Mouse (Mus musculus) embryonic facial prominence, embryonic 11.5 days (tissue): ENCODE data around the gene Rps6kl1. TPM values are rescaled to one million over a fixed set of nuclear protein-coding genes. Genes with fewer than 3 reads are reported as not detected.
A peak's percentile ranks its signal among the peaks of the same experiment; 100 is the strongest.

Experiments used
- ATAC-seq: fragments of 200-750 bp; cut with Nextera tagmentation; replicated peaks from 2 replicates; pipeline ENCODE4 v1.8.0; 2017; ENCODE audit warnings: low read depth; ENCODE audit not compliant: insufficient number of reproducible peaks, low FRiP score, low TSS enrichment
- DNase-seq: peaks from one replicate; pipeline ENCODE4 v3.0.0-alpha.2; 2015; ENCODE audit warnings: low spot score
- H3K27ac ChIP-seq: fragments of 300-500 bp; sonication (generic); replicated peaks from 2 replicates; pipeline ENCODE4 v1.5.1; 2014; ENCODE audit warnings: mild to moderate bottlenecking, low read depth, low read length, control low read depth
- H3K27me3 ChIP-seq: fragments of 300-500 bp; sonication (generic); 2 replicates; pipeline ENCODE4 v1.6.1; 2014; ENCODE audit warnings: mild to moderate bottlenecking, low read length, moderate library complexity, mixed read lengths; ENCODE audit not compliant: control insufficient read depth, insufficient read depth
- H3K36me3 ChIP-seq: fragments of 300-500 bp; sonication (generic); replicated peaks from 2 replicates; pipeline ENCODE4 v1.6.1; 2014; ENCODE audit warnings: low read depth, mild to moderate bottlenecking, low read length, moderate library complexity, mixed read lengths; ENCODE audit not compliant: control insufficient read depth, insufficient read depth
- H3K4me1 ChIP-seq: fragments of 300-500 bp; sonication (generic); 2 replicates; pipeline ENCODE4 v1.6.1; 2014; ENCODE audit warnings: low read length, mixed read lengths; ENCODE audit not compliant: control insufficient read depth, insufficient read depth
- H3K4me2 ChIP-seq: fragments of 300-500 bp; sonication (generic); 2 replicates; pipeline ENCODE4 v1.6.1; 2014; ENCODE audit warnings: low read depth, mild to moderate bottlenecking, control low read depth, low read length, moderate library complexity
- H3K4me3 ChIP-seq: fragments of 300-500 bp; sonication (generic); 2 replicates; pipeline ENCODE4 v1.5.1; 2014; ENCODE audit warnings: low read depth, low read length, control low read depth
- H3K9ac ChIP-seq: fragments of 300-500 bp; sonication (generic); replicated peaks from 2 replicates; pipeline ENCODE4 v1.6.1; 2014; ENCODE audit warnings: mild to moderate bottlenecking, control low read depth, low read length
- H3K9me3 ChIP-seq: fragments of 300-500 bp; sonication (generic); replicated peaks from 2 replicates; pipeline ENCODE4 v1.6.1; 2016; ENCODE audit warnings: mild to moderate bottlenecking, low read length, inconsistent platforms, mixed read lengths; ENCODE audit not compliant: control insufficient read depth
- WGBS: fragments of 180-500 bp; shearing (Covaris S2); extraction: QIAGEN DNeasy Blood & Tissue Kit; methylation state at CpG from one replicate; pipeline ENCODE4 v1.1.7; 2014; 5-methylcytosine and 5-hydroxymethylcytosine counted together
- polyA plus RNA-seq: library from polyadenylated mRNA; unstranded; fragments of >200 nt; fragmentation: Nextera tagmentation; extraction: Ambion mirVana; gene quantifications from 2 replicates; pipeline ENCODE4 v1.2.1, GENCODE M21; 2014

The Rps6kl1 gene
- polyA plus RNA-seq, 1 experiment from 2014 or later, result 1.3 TPM

DNA sequence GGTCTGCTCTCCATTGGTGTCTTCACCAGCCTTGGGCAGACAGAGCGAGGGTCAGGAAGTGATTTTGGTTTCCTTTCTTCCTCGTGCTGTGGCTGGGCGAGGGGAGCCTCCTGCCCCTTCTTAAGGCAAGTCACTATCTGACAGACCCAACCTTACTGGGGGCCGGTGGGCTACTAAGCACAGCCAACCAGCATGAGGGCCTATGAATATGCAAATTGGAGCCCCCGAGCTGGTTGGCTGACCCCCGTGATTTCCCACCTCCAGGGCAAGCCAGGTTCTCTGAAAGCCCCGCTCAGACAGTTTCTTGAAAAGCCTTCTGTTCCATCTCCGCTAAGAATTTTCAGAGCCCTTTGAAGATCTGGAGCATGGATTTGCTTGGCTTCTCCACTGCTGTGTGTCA lies 44.8 kb downstream of the Rps6kl1 start:
- 1% methylated on average over 8 of the region's 8 CpGs for WGBS
- Histone ChIP-seq H3K27ac (no peak overlapping the region), H3K4me2 (peak overlapping the region; percentile 23)

DNA sequence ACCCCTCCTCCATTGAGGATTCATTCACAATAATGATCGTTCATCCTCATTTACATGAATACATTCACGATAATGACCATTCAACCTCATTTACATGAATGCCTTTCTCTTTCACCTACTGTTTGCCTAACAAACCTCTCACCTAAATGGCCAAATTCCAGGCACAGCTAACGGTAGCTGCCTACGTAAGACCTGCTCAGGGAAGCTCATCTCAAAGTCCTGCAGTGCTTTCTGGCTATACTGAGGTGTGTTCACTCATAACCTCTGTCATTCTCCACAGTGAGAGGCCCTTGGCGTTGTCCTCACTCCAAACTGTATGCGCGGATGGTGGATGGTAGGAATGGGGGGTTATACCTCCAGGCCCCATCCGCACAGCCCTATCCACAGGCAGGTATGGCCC lies 46.3 kb downstream of the Rps6kl1 start:
- ATAC-seq (no peak), DNase-seq (no peak)
- no peaks in the 10 kb centered on the region for H3K9me3 ChIP-seq
- no peak overlapping the region for H3K4me2 ChIP-seq
- no peak overlapping the region for H3K9ac ChIP-seq
- H3K4me3 ChIP-seq, result no peak overlapping the region
- 87% methylated on average over 8 of the region's 8 CpGs for WGBS
- no peaks in the 10 kb centered on the region for H3K36me3 ChIP-seq
- H3K27ac ChIP-seq, result no peak overlapping the region
- no peaks in the 10 kb centered on the region for H3K4me1 ChIP-seq
- H3K27me3 ChIP-seq, result no peaks in the 10 kb centered on the region

More for the DNA sequence above, 44.8 kb downstream of the Rps6kl1 start:
- peak; percentile 50 for DNase-seq
- H3K9me3 ChIP-seq, result no peaks in the 10 kb centered on the region
- H3K4me1 ChIP-seq, result no peaks in the 10 kb centered on the region
- no peaks in the 10 kb centered on the region for H3K27me3 ChIP-seq
- H3K4me3 ChIP-seq, result no peak overlapping the region
- no peaks in the 10 kb centered on the region for H3K36me3 ChIP-seq
- H3K9ac ChIP-seq, result no peak overlapping the region
- no peak for ATAC-seq

DNA sequence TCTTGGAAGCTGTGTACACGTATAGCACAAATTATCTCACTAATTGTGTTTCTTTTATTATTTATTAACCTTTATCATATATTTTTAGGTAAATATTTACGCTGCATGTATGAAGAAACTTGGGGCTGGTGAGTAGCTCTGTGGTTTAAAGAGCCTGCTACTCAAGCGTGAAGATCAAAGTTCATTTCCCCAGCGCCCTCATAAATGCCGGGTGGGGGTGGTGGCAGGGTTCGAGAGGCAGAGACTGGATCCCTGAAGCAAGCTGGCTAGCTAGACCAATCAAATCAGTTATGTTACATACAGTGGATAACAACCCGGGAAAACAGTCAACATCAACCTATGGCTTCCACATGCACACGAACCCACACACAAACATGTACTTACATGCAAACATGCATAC lies 48.0 kb downstream of the Rps6kl1 start:
- no peak overlapping the region for H3K9ac ChIP-seq
- no peaks in the 10 kb centered on the region for H3K36me3 ChIP-seq
- no peaks in the 10 kb centered on the region for H3K27me3 ChIP-seq
- no peak overlapping the region for H3K4me2 ChIP-seq
- no peaks in the 10 kb centered on the region for H3K9me3 ChIP-seq
- H3K4me1 ChIP-seq, result no peaks in the 10 kb centered on the region
- H3K4me3 ChIP-seq, result no peak overlapping the region
- 87% methylated on average over 8 of the region's 8 CpGs for WGBS
- H3K27ac ChIP-seq, result no peak overlapping the region
- DNase-seq, result no peak
- ATAC-seq, result no peak

DNA sequence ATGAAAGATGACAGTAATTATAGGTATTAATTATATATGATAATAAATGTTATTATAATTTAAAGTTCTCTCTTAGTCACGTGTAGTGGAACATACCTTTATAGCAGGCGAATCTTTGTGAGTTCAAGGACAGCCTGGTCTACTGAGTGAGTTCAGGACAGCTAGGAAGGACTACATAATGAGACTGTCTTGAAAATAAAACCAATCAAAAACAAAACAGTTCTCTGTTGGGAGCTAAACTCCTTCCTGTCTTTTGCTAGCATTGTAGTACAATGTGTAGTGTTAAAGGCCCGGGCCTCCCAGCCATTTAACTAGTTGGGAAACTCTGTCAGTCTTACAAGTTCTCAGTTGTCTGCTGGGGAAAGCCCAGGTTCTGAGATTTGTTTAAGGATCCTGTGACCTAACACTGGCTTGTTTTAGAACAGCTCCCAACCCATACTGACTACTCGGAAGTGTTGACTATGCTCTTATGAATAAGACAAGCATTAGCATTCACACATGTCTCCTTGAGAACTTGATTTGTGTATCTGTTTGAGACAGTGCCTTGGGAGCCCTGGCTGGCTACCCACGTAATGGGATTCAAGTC lies 49.5 kb downstream of the Rps6kl1 start:
- WGBS, result 78% methylated on average over 5 of the region's 5 CpGs
- H3K4me1 ChIP-seq, result no peaks in the 10 kb centered on the region
- no peak overlapping the region for H3K27ac ChIP-seq
- no peaks in the 10 kb centered on the region for H3K36me3 ChIP-seq
- no peaks in the 10 kb centered on the region for H3K27me3 ChIP-seq
- DNase-seq (no peak), ATAC-seq (no peak)
- no peaks in the 10 kb centered on the region for H3K9me3 ChIP-seq
- no peak overlapping the region for H3K9ac ChIP-seq
- H3K4me3 ChIP-seq, result no peak overlapping the region
- no peak overlapping the region for H3K4me2 ChIP-seq

DNA sequence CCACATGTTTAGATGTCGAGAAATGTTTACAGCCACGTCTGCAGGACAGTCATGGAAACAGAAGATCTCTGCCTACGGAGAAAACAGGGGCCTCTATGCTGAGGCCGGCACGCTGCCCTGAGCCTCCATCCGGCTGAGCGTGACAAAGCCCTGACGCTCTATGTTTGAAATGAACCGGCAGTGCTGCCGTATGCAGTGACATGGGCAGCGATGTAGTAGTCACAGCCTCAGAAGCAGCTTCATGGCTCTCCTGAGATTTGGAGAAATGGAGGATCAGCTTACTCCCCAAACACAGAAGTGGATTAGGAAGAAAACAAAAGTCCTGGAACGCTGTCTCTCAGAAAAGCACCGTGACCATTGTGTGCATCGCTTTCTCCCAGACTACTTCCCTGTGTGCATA lies 50.1 kb downstream of the Rps6kl1 start:
- no peaks in the 10 kb centered on the region for H3K9me3 ChIP-seq
- no peak overlapping the region for H3K9ac ChIP-seq
- no peak overlapping the region for H3K4me3 ChIP-seq
- ATAC-seq, result no peak
- peak; percentile 15 for DNase-seq
- no peaks in the 10 kb centered on the region for H3K4me1 ChIP-seq
- H3K27ac ChIP-seq, result no peak overlapping the region
- no peaks in the 10 kb centered on the region for H3K36me3 ChIP-seq
- H3K27me3 ChIP-seq, result no peaks in the 10 kb centered on the region
- 49% methylated on average over 14 of the region's 14 CpGs for WGBS
- no peak overlapping the region for H3K4me2 ChIP-seq

DNA sequence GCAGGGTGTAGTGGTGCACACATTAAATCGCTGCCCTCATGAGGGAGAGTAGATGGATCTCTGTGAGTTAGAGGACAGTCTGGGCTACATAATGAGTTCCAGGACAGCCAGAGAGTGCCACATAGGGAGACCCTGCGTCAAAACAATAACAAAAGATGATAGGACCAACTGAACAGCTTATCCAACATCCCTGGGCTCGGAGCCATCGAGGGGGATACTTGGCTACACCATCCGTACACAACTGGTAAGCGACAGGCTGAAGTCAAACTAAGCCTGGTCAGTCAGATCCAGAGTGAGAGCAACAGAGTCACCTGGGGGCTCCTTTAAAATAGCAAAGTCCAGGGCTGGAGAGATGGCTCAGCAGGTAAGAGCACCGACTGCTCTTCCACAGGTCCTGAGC lies 55.2 kb downstream of the Rps6kl1 start:
- Histone ChIP-seq H3K9me3 (no peaks in the 10 kb centered on the region), H3K4me2 (no peak overlapping the region), H3K9ac (no peak overlapping the region), H3K27ac (no peak overlapping the region), H3K4me1 (0 out of 2 replicates have a peak, but pooled peaks cover 2% of the 10 kb centered on the region), H3K4me3 (no peak overlapping the region), H3K27me3 (no peaks in the 10 kb centered on the region), H3K36me3 (no peaks in the 10 kb centered on the region)
- ATAC-seq, result no peak
- 89% methylated on average over 7 of the region's 7 CpGs for WGBS
- no peak for DNase-seq

DNA sequence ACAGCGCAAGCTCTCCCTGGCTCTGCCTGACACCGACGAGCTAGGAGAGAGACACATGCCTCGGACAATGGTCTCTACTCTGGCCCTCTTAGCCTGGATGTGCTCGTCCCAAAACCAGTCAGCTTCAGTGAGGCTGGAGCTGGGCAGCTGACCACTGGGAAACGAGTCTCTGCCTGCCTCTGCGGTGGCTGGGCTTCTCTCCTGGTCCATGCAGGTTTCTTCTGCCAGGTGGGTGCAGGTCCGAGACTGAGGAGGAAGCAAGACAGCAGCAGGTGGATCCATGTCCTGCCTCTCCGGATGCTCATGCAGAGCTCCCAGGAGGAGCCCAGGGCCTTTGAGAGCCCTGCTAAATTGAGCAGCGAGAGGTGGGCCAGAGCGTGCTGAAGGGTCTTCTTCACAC lies 55.9 kb downstream of the Rps6kl1 start:
- no peak for DNase-seq
- 81% methylated on average over 11 of the region's 11 CpGs for WGBS

DNA sequence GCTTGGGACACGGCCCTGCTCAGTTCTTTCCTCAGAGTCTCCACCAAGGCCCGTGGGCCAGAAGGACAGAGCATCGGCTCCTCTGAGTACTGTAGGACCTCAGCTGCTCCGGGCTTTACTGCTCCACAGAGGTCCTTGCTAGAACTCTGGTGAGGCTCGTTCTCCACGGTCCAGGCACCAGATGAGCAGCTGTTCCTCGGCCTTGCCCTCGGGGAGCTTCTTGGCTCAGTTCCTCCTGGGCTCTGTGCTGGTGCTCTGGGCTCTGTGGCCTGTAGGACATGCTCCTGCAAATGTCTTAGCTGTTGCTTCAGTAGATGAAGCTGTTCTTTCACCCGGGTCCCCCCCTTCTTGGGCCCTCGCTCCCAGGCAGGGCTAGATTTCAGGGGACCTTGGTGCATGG lies 56.4 kb downstream of the Rps6kl1 start:
- H3K4me1 ChIP-seq, result 0 out of 2 replicates have a peak, but pooled peaks cover 2% of the 10 kb centered on the region
- no peak overlapping the region for H3K4me2 ChIP-seq
- no peaks in the 10 kb centered on the region for H3K9me3 ChIP-seq
- H3K4me3 ChIP-seq, result no peak overlapping the region
- ATAC-seq, result no peak
- DNase-seq, result no peak
- H3K36me3 ChIP-seq, result no peaks in the 10 kb centered on the region
- no peak overlapping the region for H3K27ac ChIP-seq
- no peaks in the 10 kb centered on the region for H3K27me3 ChIP-seq
- WGBS, result 72% methylated on average over 10 of the region's 10 CpGs
- no peak overlapping the region; the same call in 1 of the 2 replicates for H3K9ac ChIP-seq

More for the DNA sequence above, 55.9 kb downstream of the Rps6kl1 start:
- H3K4me1 ChIP-seq, result 0 out of 2 replicates have a peak, but pooled peaks cover 2% of the 10 kb centered on the region
- H3K36me3 ChIP-seq, result no peaks in the 10 kb centered on the region
- no peaks in the 10 kb centered on the region for H3K27me3 ChIP-seq
- H3K27ac ChIP-seq, result no peak overlapping the region
- no peaks in the 10 kb centered on the region for H3K9me3 ChIP-seq
- ATAC-seq, result no peak
- no peak overlapping the region for H3K4me2 ChIP-seq
- no peak overlapping the region for H3K9ac ChIP-seq
- no peak overlapping the region for H3K4me3 ChIP-seq
